Mouse (Mus musculus): ENCODE measurements around the gene Lamb2. TPM values are rescaled to one million over a fixed set of nuclear protein-coding genes. Genes with fewer than 3 reads are reported as not detected.

The Lamb2 gene
- polyA plus RNA-seq, 1 experiment from 2014 or later: 8.3 TPM

GRCm38 (mm10) chr9:108516380-108517251 lies 37.1 kb downstream of the Lamb2 start, which contains the start of gene Qrich1:
Gene Qrich1, plus strand, starts transcription at chr9:108516806.
- H3K36me3 ChIP-seq (ENCODE audit: control insufficient read depth, insufficient read depth, low read length): peaks cover 12% of the 10 kb centered on the region
- 1% methylated on average over 55 of the region's 55 CpGs for WGBS

GRCm38 (mm10) chr9:108517253-108517930 lies 37.9 kb downstream of the Lamb2 start:
- Histone ChIP-seq H3K4me3 (ENCODE audit: low read depth, low read length) (peak overlapping the region; percentile 99), H3K27me3 (ENCODE audit: control insufficient read depth, insufficient read depth, low read length) (no peaks in the 10 kb centered on the region), H3K4me2 (ENCODE audit: low read depth, low read length) (peak overlapping the region; percentile 64), H3K9me3 (ENCODE audit: control insufficient read depth, low read length) (no peaks in the 10 kb centered on the region), H3K36me3 (ENCODE audit: control insufficient read depth, insufficient read depth, low read length) (peaks cover 7% of the 10 kb centered on the region), H3K4me1 (ENCODE audit: control insufficient read depth, insufficient read depth, low read length) (peaks cover 17% of the 10 kb centered on the region), H3K27ac (ENCODE audit: low read depth, low read length) (peak overlapping the region; percentile 99), H3K9ac (replicated peaks; ENCODE audit: low read depth, low read length) (peak overlapping the region; percentile 96)
- peak; percentile 79 for ATAC-seq (ENCODE audit: low read depth)
- WGBS: under 1% methylated on average over 63 of the region's 95 CpGs

More at GRCm38 (mm10) chr9:108516380-108517251, 37.1 kb downstream of the Lamb2 start, which contains the start of gene Qrich1:
- Histone ChIP-seq H3K4me1 (ENCODE audit: control insufficient read depth, insufficient read depth, low read length) (peaks cover 17% of the 10 kb centered on the region), H3K4me2 (ENCODE audit: low read depth, low read length) (peak within 1 kb of the TSS; percentile 64), H3K4me3 (ENCODE audit: low read depth, low read length) (peak within 1 kb of the TSS; percentile 99), H3K27ac (ENCODE audit: low read depth, low read length) (peak within 1 kb of the TSS; percentile 99), H3K27me3 (ENCODE audit: control insufficient read depth, insufficient read depth, low read length) (no peaks in the 10 kb centered on the region), H3K9me3 (ENCODE audit: control insufficient read depth, low read length) (no peaks in the 10 kb centered on the region), H3K9ac (replicated peaks; ENCODE audit: low read depth, low read length) (peak within 1 kb of the TSS; percentile 96)
- ATAC-seq (ENCODE audit: low read depth): peak; percentile 96

- peak overlapping the region; percentile 96 for H3K9ac ChIP-seq (replicated peaks; ENCODE audit: low read depth, low read length)
- peaks cover 17% of the 10 kb centered on the region for H3K4me1 ChIP-seq (ENCODE audit: control insufficient read depth, insufficient read depth, low read length)
- H3K27me3 ChIP-seq (ENCODE audit: control insufficient read depth, insufficient read depth, low read length): no peaks in the 10 kb centered on the region
- peak overlapping the region; percentile 99 for H3K4me3 ChIP-seq (ENCODE audit: low read depth, low read length)
- H3K36me3 ChIP-seq (ENCODE audit: control insufficient read depth, insufficient read depth, low read length): peaks cover 2% of the 10 kb centered on the region; the same call in 1 of the 2 replicates
- H3K27ac ChIP-seq (ENCODE audit: low read depth, low read length): peak overlapping the region; percentile 99
- under 1% methylated on average over 13 of the region's 13 CpGs for WGBS
- peak; percentile 10; the same call in 1 of the 2 replicates for ATAC-seq (ENCODE audit: low read depth)
- H3K4me2 ChIP-seq (ENCODE audit: low read depth, low read length): peak overlapping the region; percentile 63
- H3K9me3 ChIP-seq (ENCODE audit: control insufficient read depth, low read length): no peaks in the 10 kb centered on the region
Measured at GRCm38 (mm10) chr9:108517931-108518332, 38.4 kb downstream of the Lamb2 start.

- WGBS: 87% methylated on average over 2 of the region's 2 CpGs
- ATAC-seq (ENCODE audit: low read depth): no peak
- H3K4me2 ChIP-seq (ENCODE audit: low read depth, low read length): no peak overlapping the region
- no peak overlapping the region for H3K4me3 ChIP-seq (ENCODE audit: low read depth, low read length)
- no peaks in the 10 kb centered on the region for H3K9me3 ChIP-seq (ENCODE audit: control insufficient read depth, low read length)
- H3K36me3 ChIP-seq (ENCODE audit: control insufficient read depth, insufficient read depth, low read length): no peaks in the 10 kb centered on the region
- no peak overlapping the region for H3K9ac ChIP-seq (replicated peaks; ENCODE audit: low read depth, low read length)
- H3K27ac ChIP-seq (ENCODE audit: low read depth, low read length): no peak overlapping the region
- no peaks in the 10 kb centered on the region for H3K27me3 ChIP-seq (ENCODE audit: control insufficient read depth, insufficient read depth, low read length)
- H3K4me1 ChIP-seq (ENCODE audit: control insufficient read depth, insufficient read depth, low read length): peaks cover 17% of the 10 kb centered on the region
Measured at GRCm38 (mm10) chr9:108521604-108522003, 42.1 kb downstream of the Lamb2 start.

GRCm38 (mm10) chr9:108523341-108523740 lies 43.8 kb downstream of the Lamb2 start:
- ATAC-seq (ENCODE audit: low read depth): no peak
- Histone ChIP-seq H3K27ac (ENCODE audit: low read depth, low read length) (no peak overlapping the region), H3K4me2 (ENCODE audit: low read depth, low read length) (no peak overlapping the region), H3K27me3 (ENCODE audit: control insufficient read depth, insufficient read depth, low read length) (no peaks in the 10 kb centered on the region), H3K36me3 (ENCODE audit: control insufficient read depth, insufficient read depth, low read length) (peaks cover under 1% of the 10 kb centered on the region; the same call in 1 of the 2 replicates), H3K9me3 (ENCODE audit: control insufficient read depth, low read length) (no peaks in the 10 kb centered on the region), H3K9ac (replicated peaks; ENCODE audit: low read depth, low read length) (no peak overlapping the region), H3K4me3 (ENCODE audit: low read depth, low read length) (no peak overlapping the region), H3K4me1 (ENCODE audit: control insufficient read depth, insufficient read depth, low read length) (peaks cover 17% of the 10 kb centered on the region)
- WGBS: 97% methylated on average over 4 of the region's 4 CpGs

- WGBS: 86% methylated on average over 3 of the region's 3 CpGs
- no peak overlapping the region for H3K9ac ChIP-seq (replicated peaks; ENCODE audit: low read depth, low read length)
- H3K36me3 ChIP-seq (ENCODE audit: control insufficient read depth, insufficient read depth, low read length): peaks cover 20% of the 10 kb centered on the region
- no peaks in the 10 kb centered on the region for H3K27me3 ChIP-seq (ENCODE audit: control insufficient read depth, insufficient read depth, low read length)
- ATAC-seq (ENCODE audit: low read depth): no peak
- H3K27ac ChIP-seq (ENCODE audit: low read depth, low read length): no peak overlapping the region
- no peak overlapping the region for H3K4me3 ChIP-seq (ENCODE audit: low read depth, low read length)
- H3K4me2 ChIP-seq (ENCODE audit: low read depth, low read length): no peak overlapping the region
- H3K4me1 ChIP-seq (ENCODE audit: control insufficient read depth, insufficient read depth, low read length): peaks cover 1% of the 10 kb centered on the region; the same call in 1 of the 2 replicates
- H3K9me3 ChIP-seq (ENCODE audit: control insufficient read depth, low read length): no peaks in the 10 kb centered on the region
Measured at GRCm38 (mm10) chr9:108525400-108525799, 45.9 kb downstream of the Lamb2 start.

GRCm38 (mm10) chr9:108530954-108531353 lies 51.4 kb downstream of the Lamb2 start:
- 100% methylated on average over 1 of the region's 1 CpGs for WGBS
- no peaks in the 10 kb centered on the region for H3K9me3 ChIP-seq (ENCODE audit: control insufficient read depth, low read length)
- H3K4me2 ChIP-seq (ENCODE audit: low read depth, low read length): no peak overlapping the region
- no peak overlapping the region for H3K4me3 ChIP-seq (ENCODE audit: low read depth, low read length)
- H3K36me3 ChIP-seq (ENCODE audit: control insufficient read depth, insufficient read depth, low read length): peaks cover 64% of the 10 kb centered on the region
- no peaks in the 10 kb centered on the region for H3K27me3 ChIP-seq (ENCODE audit: control insufficient read depth, insufficient read depth, low read length)
- no peak overlapping the region for H3K27ac ChIP-seq (ENCODE audit: low read depth, low read length)
- H3K4me1 ChIP-seq (ENCODE audit: control insufficient read depth, insufficient read depth, low read length): no peaks in the 10 kb centered on the region
- no peak overlapping the region for H3K9ac ChIP-seq (replicated peaks; ENCODE audit: low read depth, low read length)
- ATAC-seq (ENCODE audit: low read depth): no peak

- Histone ChIP-seq H3K4me1 (ENCODE audit: control insufficient read depth, insufficient read depth, low read length) (no peaks in the 10 kb centered on the region), H3K36me3 (ENCODE audit: control insufficient read depth, insufficient read depth, low read length) (peaks cover 69% of the 10 kb centered on the region), H3K27me3 (ENCODE audit: control insufficient read depth, insufficient read depth, low read length) (no peaks in the 10 kb centered on the region), H3K4me3 (ENCODE audit: low read depth, low read length) (no peak overlapping the region), H3K27ac (ENCODE audit: low read depth, low read length) (no peak overlapping the region), H3K9ac (replicated peaks; ENCODE audit: low read depth, low read length) (no peak overlapping the region), H3K4me2 (ENCODE audit: low read depth, low read length) (no peak overlapping the region), H3K9me3 (ENCODE audit: control insufficient read depth, low read length) (no peaks in the 10 kb centered on the region)
- no peak for ATAC-seq (ENCODE audit: low read depth)
- 98% methylated on average over 1 of the region's 1 CpGs for WGBS
Measured at GRCm38 (mm10) chr9:108531496-108531895, 52.0 kb downstream of the Lamb2 start.
